Mouse (Mus musculus): ENCODE results near the gene Gm17571. TPM values are rescaled to one million over a fixed set of nuclear protein-coding genes. Genes with fewer than 3 reads are reported as not detected.

Gene Gm17571
- polyA plus RNA-seq, 1 experiment from 2014 or later = not detected

DNA sequence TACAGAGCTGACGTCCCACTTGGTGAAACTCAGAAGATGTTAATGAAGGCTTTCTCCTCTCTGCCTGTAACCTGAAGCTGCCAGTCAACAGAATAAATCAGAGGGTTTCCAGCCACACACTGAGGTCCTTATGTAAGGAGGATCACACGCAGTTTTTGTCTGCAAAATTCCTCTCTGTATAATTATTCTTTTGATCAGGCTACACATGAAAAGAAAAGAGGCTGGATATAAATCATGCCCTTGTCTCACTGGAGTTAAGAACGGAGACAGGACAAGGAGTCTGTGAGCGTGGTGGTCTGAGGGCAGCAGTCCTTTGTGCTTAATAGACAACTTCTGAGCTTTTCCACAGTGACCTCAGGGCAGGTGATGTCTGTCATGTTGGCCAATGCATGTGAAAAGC lies 32.7 kb upstream of the Gm17571 start:
- no peaks in the 10 kb centered on the region for H3K27me3 ChIP-seq
- no peak for TF ChIP-seq CTCF (IDR thresholded peaks at IDR 0.05)
- CTCF ChIA-PET = no interaction called here
- DNase-seq (ENCODE audit: low read depth, low spot score) (no peak), ATAC-seq (no peak)
- POLR2A ChIA-PET = no interaction called here
- in situ Hi-C loops (cut with MboI; ENCODE audit: low pct_unique_long_range_greater_than_20kb) = no loop called here

DNA sequence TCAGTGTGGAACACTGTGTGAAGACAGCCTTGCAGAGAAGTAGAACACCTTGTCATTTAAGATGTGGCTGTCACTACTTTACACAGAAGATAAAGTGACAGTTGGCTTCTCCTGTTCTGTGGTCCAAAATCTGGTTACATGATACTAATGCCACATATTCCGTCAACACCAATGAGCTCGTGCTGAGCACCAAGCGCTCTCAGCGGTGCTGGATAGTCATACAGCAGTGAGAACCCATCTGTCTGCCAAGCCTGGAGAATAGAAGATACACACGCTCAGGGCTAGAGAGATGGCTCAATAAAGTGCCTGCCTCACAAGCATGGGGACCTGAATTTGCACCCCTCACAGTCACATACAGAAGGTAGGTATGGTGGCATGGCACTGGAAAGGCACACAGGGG lies 28.4 kb upstream of the Gm17571 start:
- ATAC-seq = no peak
- POLR2A ChIA-PET = no interaction called here
- no peak for DNase-seq (ENCODE audit: low read depth, low spot score)

GRCm38 (mm10) chr9:13470013-13470412 lies 23.5 kb upstream of the Gm17571 start:
- no peak for TF ChIP-seq CTCF (IDR thresholded peaks at IDR 0.05)
- DNase-seq (ENCODE audit: low read depth, low spot score) (no peak), ATAC-seq (no peak)
- ChIA-PET CTCF (no interaction called here), POLR2A (no interaction called here)
- in situ Hi-C loops (cut with MboI; ENCODE audit: low pct_unique_long_range_greater_than_20kb) = no loop called here
- H3K27me3 ChIP-seq = no peaks in the 10 kb centered on the region

More for the DNA sequence above, 28.4 kb upstream of the Gm17571 start:
- TF ChIP-seq CTCF (IDR thresholded peaks at IDR 0.05) = no peak
- in situ Hi-C loops (cut with MboI; ENCODE audit: low pct_unique_long_range_greater_than_20kb) = no loop called here
- CTCF ChIA-PET = interaction anchor here (2.5 kb wide), 1 partner anchor 9 kb away, joined by 7 read pairs; no protein-coding TSS in a partner anchor
- no peaks in the 10 kb centered on the region for H3K27me3 ChIP-seq

DNA sequence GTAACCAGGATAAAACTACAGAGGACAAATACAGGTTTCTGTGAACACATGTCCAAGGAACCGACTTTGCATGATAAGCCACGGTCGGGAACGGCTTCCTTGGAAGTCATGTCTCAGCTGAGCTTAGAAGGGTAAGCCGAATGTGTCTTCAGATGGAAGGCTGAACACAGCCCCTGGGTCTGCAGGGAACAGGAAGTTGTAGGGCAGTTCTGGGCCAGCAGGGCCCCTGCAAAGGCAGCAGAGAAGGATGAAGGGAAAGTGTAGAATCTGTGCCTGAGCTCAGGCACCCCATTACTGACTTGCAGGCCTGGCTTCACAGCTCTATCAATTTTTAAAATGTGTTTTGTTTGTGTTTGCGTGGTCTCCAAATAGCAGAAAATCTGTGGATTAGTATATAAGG lies 22.2 kb upstream of the Gm17571 start:
- DNase-seq (ENCODE audit: low read depth, low spot score) = no peak
- ChIA-PET POLR2A (no interaction called here), CTCF (interaction anchor here (0.6 kb wide), 1 partner anchor 83 kb away, joined by 3 read pairs; no protein-coding TSS in a partner anchor)
- in situ Hi-C loops (cut with MboI; ENCODE audit: low pct_unique_long_range_greater_than_20kb) = no loop called here
- no peak for ATAC-seq
- no peaks in the 10 kb centered on the region for H3K27me3 ChIP-seq
- TF ChIP-seq CTCF (IDR thresholded peaks at IDR 0.05) = no peak

- POLR2A ChIA-PET = no interaction called here
- no peak for TF ChIP-seq CTCF (IDR thresholded peaks at IDR 0.05)
- ATAC-seq = no peak
- in situ Hi-C loops (cut with MboI; ENCODE audit: low pct_unique_long_range_greater_than_20kb) = no loop called here
- no peaks in the 10 kb centered on the region for H3K27me3 ChIP-seq
- CTCF ChIA-PET = interaction anchor here (0.9 kb wide), 1 partner anchor 17 kb away, joined by 3 read pairs; no protein-coding TSS in a partner anchor
- no peak for DNase-seq (ENCODE audit: low read depth, low spot score)
Measured at GRCm38 (mm10) chr9:13467745-13468144, 21.2 kb upstream of the Gm17571 start.

- DNase-seq (ENCODE audit: low read depth, low spot score) = no peak
- no peak for TF ChIP-seq CTCF (IDR thresholded peaks at IDR 0.05)
- in situ Hi-C loops (cut with MboI; ENCODE audit: low pct_unique_long_range_greater_than_20kb) = no loop called here
- H3K27me3 ChIP-seq = no peaks in the 10 kb centered on the region
- POLR2A ChIA-PET = no interaction called here
- CTCF ChIA-PET = interaction anchor here (0.9 kb wide), 1 partner anchor 18 kb away, joined by 3 read pairs; no protein-coding TSS in a partner anchor
- no peak for ATAC-seq
Measured at GRCm38 (mm10) chr9:13466816-13467215, 20.3 kb upstream of the Gm17571 start.

GRCm38 (mm10) chr9:13466351-13466750 lies 19.8 kb upstream of the Gm17571 start:
- TF ChIP-seq CTCF (IDR thresholded peaks at IDR 0.05) = no peak
- ChIA-PET CTCF (interaction anchor here (1.5 kb wide), 1 partner anchor 10 kb away, joined by 5 read pairs; no protein-coding TSS in a partner anchor), POLR2A (no interaction called here)
- ATAC-seq = no peak
- no peaks in the 10 kb centered on the region for H3K27me3 ChIP-seq
- in situ Hi-C loops (cut with MboI; ENCODE audit: low pct_unique_long_range_greater_than_20kb) = no loop called here
- no peak for DNase-seq (ENCODE audit: low read depth, low spot score)

GRCm38 (mm10) chr9:13465358-13466020 lies 18.9 kb upstream of the Gm17571 start:
- DNase-seq (ENCODE audit: low read depth, low spot score) = no peak
- no peak for TF ChIP-seq CTCF (IDR thresholded peaks at IDR 0.05)
- no peak for ATAC-seq
- CTCF ChIA-PET = interaction anchor here (0.9 to 1.5 kb wide), 2 partner anchors 9 to 23 kb away, joined by 3 to 5 read pairs; no protein-coding TSS in a partner anchor
- no peaks in the 10 kb centered on the region for H3K27me3 ChIP-seq
- in situ Hi-C loops (cut with MboI; ENCODE audit: low pct_unique_long_range_greater_than_20kb) = no loop called here
- POLR2A ChIA-PET = no interaction called here

- H3K27me3 ChIP-seq = no peaks in the 10 kb centered on the region
- POLR2A ChIA-PET = interaction anchor here (0.6 to 1.0 kb wide), 2 partner anchors 23 to 165 kb away, joined by 3 to 6 read pairs; no protein-coding TSS in a partner anchor
- no peak for DNase-seq (ENCODE audit: low read depth, low spot score)
- in situ Hi-C loops (cut with MboI; ENCODE audit: low pct_unique_long_range_greater_than_20kb) = no loop called here
- ATAC-seq = no peak
- CTCF ChIA-PET = no interaction called here
- TF ChIP-seq CTCF (IDR thresholded peaks at IDR 0.05) = no peak
Measured at GRCm38 (mm10) chr9:13460926-13461325, 14.4 kb upstream of the Gm17571 start.

DNA sequence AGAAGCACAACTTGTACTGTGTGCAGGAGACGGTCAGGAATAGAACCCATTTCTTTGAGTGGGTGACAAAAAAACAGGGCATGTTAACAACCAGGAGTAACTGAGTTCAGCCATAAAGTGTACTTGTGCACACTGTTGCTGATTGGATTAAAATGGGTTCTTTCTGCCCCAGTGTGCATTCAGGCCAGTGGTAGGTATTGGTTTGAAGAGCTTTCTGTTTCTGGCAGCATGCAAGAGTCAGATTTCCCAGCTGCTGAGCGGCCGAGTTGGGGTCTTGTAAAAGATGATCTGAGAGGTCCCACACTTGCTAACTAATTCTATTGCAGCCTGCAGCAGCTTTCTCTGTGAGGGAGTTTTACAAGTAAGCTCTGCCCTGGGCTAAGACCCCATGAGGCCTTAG lies 13.5 kb upstream of the Gm17571 start:
- in situ Hi-C loops (cut with MboI; ENCODE audit: low pct_unique_long_range_greater_than_20kb) = no loop called here
- no peaks in the 10 kb centered on the region for H3K27me3 ChIP-seq
- no peak for TF ChIP-seq CTCF (IDR thresholded peaks at IDR 0.05)
- DNase-seq (ENCODE audit: low read depth, low spot score) = no peak
- CTCF ChIA-PET = no interaction called here
- POLR2A ChIA-PET = no interaction called here
- no peak for ATAC-seq

DNA sequence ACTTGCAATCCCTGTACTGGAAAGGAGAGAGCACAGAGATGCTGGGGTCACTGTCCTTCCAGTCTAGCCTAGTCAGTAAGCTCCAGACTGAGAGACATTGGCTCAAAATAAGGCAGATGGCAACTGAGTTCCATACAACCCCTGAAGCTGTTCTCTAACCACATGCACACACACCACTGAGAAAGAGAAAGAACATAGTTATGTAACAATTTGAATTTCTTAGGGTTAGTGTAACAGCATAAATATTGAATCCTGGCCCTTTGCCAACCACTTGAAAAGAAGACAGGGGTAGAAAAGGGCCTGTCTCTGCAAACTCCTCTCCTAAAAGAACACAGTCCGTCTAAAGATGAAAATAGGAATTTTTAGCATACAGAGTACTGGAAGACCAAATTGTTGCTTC lies 12.8 kb upstream of the Gm17571 start:
- no peak for TF ChIP-seq CTCF (IDR thresholded peaks at IDR 0.05)
- H3K27me3 ChIP-seq = no peaks in the 10 kb centered on the region
- ChIA-PET POLR2A (no interaction called here), CTCF (interaction anchor here (1.0 to 1.4 kb wide), 2 partner anchors 13 to 108 kb away, joined by 3 to 5 read pairs; partner anchors contain the start of gene Gm17571)
- in situ Hi-C loops (cut with MboI; ENCODE audit: low pct_unique_long_range_greater_than_20kb) = no loop called here
- ATAC-seq (no peak), DNase-seq (ENCODE audit: low read depth, low spot score) (no peak)
